Mouse (Mus musculus) cortical plate, adult 2 months (tissue): ENCODE data around the gene Catsperg1.

ENCODE experiments used
- CTCF ChIP-seq: fragments of 200-500 bp; IDR thresholded peaks from 2 replicates; pipeline ENCODE4 v1.5.1; 2011; ENCODE audit warnings: mild to moderate bottlenecking, control low read depth, low read length; ENCODE audit not compliant: insufficient read depth; ENCODE audit errors: extremely low read depth
- POLR2A ChIP-seq: fragments of 200-500 bp; IDR thresholded peaks from 2 replicates; pipeline ENCODE4 v1.6.1; 2011; ENCODE audit warnings: mild to moderate bottlenecking, low read length, control low read depth; ENCODE audit not compliant: insufficient read depth; ENCODE audit errors: extremely low read depth

GRCm38 (mm10) chr7:29213675-29214082 lies at the start of gene Catsperg1:
- no peak for TF ChIP-seq CTCF
- no peak for TF ChIP-seq POLR2A
